Mouse (Mus musculus) embryonic facial prominence, embryonic 10.5 days (tissue): ENCODE results near the gene Nr2e3. TPM values are rescaled to one million over a fixed set of nuclear protein-coding genes. Genes with fewer than 3 reads are reported as not detected.

Source experiments
- DNase-seq: peaks from one replicate; pipeline ENCODE4 v3.0.0-alpha.2; 2017; ENCODE audit warnings: low spot score
- H3K27ac ChIP-seq: fragments of 300-500 bp; sonication (generic); replicated peaks from 2 replicates; pipeline ENCODE4 v1.5.1; 2016; ENCODE audit warnings: mild to moderate bottlenecking
- H3K27me3 ChIP-seq: fragments of 300-500 bp; sonication (generic); replicated peaks from 2 replicates; pipeline ENCODE4 v1.6.1; 2016; ENCODE audit warnings: low read depth, mild to moderate bottlenecking; ENCODE audit not compliant: poor library complexity, severe bottlenecking
- H3K36me3 ChIP-seq: fragments of 300-500 bp; sonication (generic); replicated peaks from 2 replicates; pipeline ENCODE4 v1.6.1; 2016; ENCODE audit warnings: mild to moderate bottlenecking, moderate library complexity
- H3K4me1 ChIP-seq: fragments of 300-500 bp; sonication (generic); 2 replicates; pipeline ENCODE4 v1.6.1; 2016
- H3K4me3 ChIP-seq: fragments of 300-500 bp; sonication (generic); 2 replicates; pipeline ENCODE4 v1.5.1; 2016; ENCODE audit warnings: mild to moderate bottlenecking, moderate library complexity
- H3K9me3 ChIP-seq: fragments of 300-500 bp; sonication (generic); 2 replicates; pipeline ENCODE4 v1.6.1; 2016; ENCODE audit warnings: mild to moderate bottlenecking
- WGBS: fragments of 180-500 bp; shearing (Covaris S2); methylation state at CpG from one replicate; pipeline ENCODE4 v1.1.7; 2016; 5-methylcytosine and 5-hydroxymethylcytosine counted together
- polyA plus RNA-seq: library from polyadenylated mRNA; unstranded; fragments of >200 nt; fragmentation: Nextera tagmentation; extraction: Ambion mirVana; gene quantifications from 2 replicates; pipeline ENCODE4 v1.2.1, GENCODE M21; 2016

The Nr2e3 gene
- polyA plus RNA-seq, 1 experiment from 2014 or later = 0.51 TPM

GRCm38 (mm10) chr9:59903382-59903781 lies 57.1 kb downstream of the Nr2e3 start:
- Histone ChIP-seq H3K4me1 (no peaks in the 10 kb centered on the region), H3K4me3 (no peak overlapping the region), H3K27me3 (no peaks in the 10 kb centered on the region), H3K27ac (no peak overlapping the region), H3K36me3 (peaks cover 16% of the 10 kb centered on the region), H3K9me3 (no peaks in the 10 kb centered on the region)
- 86% methylated on average over 1 of the region's 1 CpGs for WGBS
- no peak for DNase-seq

Other genes with a start within 250 kb of the Nr2e3 start
- gene Senp8, start 209.9 kb downstream of the Nr2e3 start, polyA plus RNA-seq = 15.6 and 17.4 TPM in 2 replicates
- gene Myo9a, start 209.8 kb downstream of the Nr2e3 start, polyA plus RNA-seq = 10.1 and 11.1 TPM in 2 replicates